Mouse (Mus musculus): ENCODE data around the gene Fnip1.
A peak's percentile ranks its signal among the peaks of the same experiment; 100 is the strongest.
"Not testable (repeated sequence)": the region's sequence is repeated elsewhere in the genome, so short reads cannot be mapped to it uniquely, and the experiment has no call there.

The Fnip1 gene

GRCm38 (mm10) chr11:54437823-54438337, at the start of gene Fnip1:
Gene Fnip1 (plus strand): TSS chr11:54438199.
- peak; percentile 87 for DNase-seq (ENCODE audit: low spot score)

GRCm38 (mm10) chr11:54390386-54390785, 47.6 kb upstream of the Fnip1 start:
- DNase-seq (ENCODE audit: low spot score), result no peak

GRCm38 (mm10) chr11:54391326-54391725, 46.7 kb upstream of the Fnip1 start:
- no peak for DNase-seq (ENCODE audit: low spot score)

GRCm38 (mm10) chr11:54396686-54397085, 41.3 kb upstream of the Fnip1 start:
- no peak for DNase-seq (ENCODE audit: low spot score)

GRCm38 (mm10) chr11:54398058-54398457, 39.9 kb upstream of the Fnip1 start:
- DNase-seq (ENCODE audit: low spot score), result no peak

- not testable (repeated sequence) for DNase-seq (ENCODE audit: low spot score)
These were observed 37.2 kb upstream of the Fnip1 start for GRCm38 (mm10) chr11:54400803-54401202.

GRCm38 (mm10) chr11:54404885-54405284, 33.1 kb upstream of the Fnip1 start:
- DNase-seq (ENCODE audit: low spot score), result no peak

- no peak for DNase-seq (ENCODE audit: low spot score)
These were observed 31.0 kb upstream of the Fnip1 start for GRCm38 (mm10) chr11:54406930-54407546.

GRCm38 (mm10) chr11:54410612-54411011, 27.4 kb upstream of the Fnip1 start:
- DNase-seq (ENCODE audit: low spot score), result no peak

GRCm38 (mm10) chr11:54413017-54413416, 25.0 kb upstream of the Fnip1 start:
- no peak for DNase-seq (ENCODE audit: low spot score)

GRCm38 (mm10) chr11:54423007-54423406, 15.0 kb upstream of the Fnip1 start:
- DNase-seq (ENCODE audit: low spot score), result no peak

GRCm38 (mm10) chr11:54426267-54426666, 11.7 kb upstream of the Fnip1 start:
- DNase-seq (ENCODE audit: low spot score), result no peak

GRCm38 (mm10) chr11:54427138-54427537, 10.9 kb upstream of the Fnip1 start:
- no peak for DNase-seq (ENCODE audit: low spot score)

- no peak for DNase-seq (ENCODE audit: low spot score)
These were observed 10.2 kb upstream of the Fnip1 start for GRCm38 (mm10) chr11:54427695-54428352.

GRCm38 (mm10) chr11:54429224-54429623, 8.8 kb upstream of the Fnip1 start:
- no peak for DNase-seq (ENCODE audit: low spot score)

GRCm38 (mm10) chr11:54435797-54436196, 2.2 kb upstream of the Fnip1 start:
- DNase-seq (ENCODE audit: low spot score), result no peak

- DNase-seq (ENCODE audit: low spot score), result no peak
These were observed 633 bp upstream of the Fnip1 start for GRCm38 (mm10) chr11:54437310-54437822.

- peak; percentile 63 for DNase-seq (ENCODE audit: low spot score)
These were observed 375 bp downstream of the Fnip1 start for GRCm38 (mm10) chr11:54438366-54438781.

- no peak for DNase-seq (ENCODE audit: low spot score)
These were observed 1.1 kb downstream of the Fnip1 start for GRCm38 (mm10) chr11:54438991-54439690.

- no peak for DNase-seq (ENCODE audit: low spot score)
These were observed 1.7 kb downstream of the Fnip1 start for GRCm38 (mm10) chr11:54439691-54440029.

- not testable (repeated sequence) for DNase-seq (ENCODE audit: low spot score)
These were observed 12.8 kb downstream of the Fnip1 start for GRCm38 (mm10) chr11:54450757-54451156.

GRCm38 (mm10) chr11:54454516-54454915, 16.5 kb downstream of the Fnip1 start:
- DNase-seq (ENCODE audit: low spot score), result no peak

GRCm38 (mm10) chr11:54456875-54457274, 18.9 kb downstream of the Fnip1 start:
- DNase-seq (ENCODE audit: low spot score), result no peak
